Mouse (Mus musculus) stomach, embryonic 16.5 days (tissue): Measurements from ENCODE around the gene Nans. TPM values are rescaled to one million over a fixed set of nuclear protein-coding genes. Genes with fewer than 3 reads are reported as not detected.
A peak's percentile ranks its signal among the peaks of the same experiment; 100 is the strongest.

Experiments used
- ATAC-seq: fragments of 200-750 bp; cut with Nextera tagmentation; 2 replicates; pipeline ENCODE4 v1.8.0; 2017; ENCODE audit warnings: moderate number of reproducible peaks, moderate TSS enrichment; ENCODE audit not compliant: insufficient read depth, low FRiP score
- H3K27ac ChIP-seq: fragments of 300-500 bp; sonication (generic); 2 replicates; pipeline ENCODE4 v1.5.1; 2014; ENCODE audit warnings: low read length
- H3K27me3 ChIP-seq: fragments of 300-500 bp; sonication (generic); 2 replicates; pipeline ENCODE4 v1.6.1; 2014; ENCODE audit warnings: low read length, control low read depth, mixed read lengths; ENCODE audit not compliant: control insufficient read depth, insufficient read depth
- H3K36me3 ChIP-seq: fragments of 300-500 bp; sonication (generic); 2 replicates; pipeline ENCODE4 v1.6.1; 2014; ENCODE audit warnings: low read length; ENCODE audit not compliant: control insufficient read depth, insufficient read depth
- H3K4me1 ChIP-seq: fragments of 300-500 bp; sonication (generic); 2 replicates; pipeline ENCODE4 v1.6.1; 2014; ENCODE audit warnings: low read length, control low read depth, mixed read lengths; ENCODE audit not compliant: control insufficient read depth, insufficient read depth
- H3K4me2 ChIP-seq: fragments of 300-500 bp; sonication (generic); 2 replicates; pipeline ENCODE4 v1.6.1; 2014; ENCODE audit warnings: low read depth, low read length, mixed read lengths
- H3K4me3 ChIP-seq: fragments of 300-500 bp; sonication (generic); replicated peaks from 2 replicates; pipeline ENCODE4 v1.5.1; 2014; ENCODE audit warnings: mild to moderate bottlenecking, low read length
- H3K9ac ChIP-seq: fragments of 300-500 bp; sonication (generic); 2 replicates; pipeline ENCODE4 v1.6.1; 2014; ENCODE audit warnings: low read length
- H3K9me3 ChIP-seq: fragments of 300-500 bp; sonication (generic); replicated peaks from 2 replicates; pipeline ENCODE4 v1.6.1; 2016; ENCODE audit warnings: low read length, control low read depth; ENCODE audit not compliant: control insufficient read depth
- WGBS: fragments of 180-500 bp; shearing (Covaris S2); extraction: QIAGEN DNeasy Blood & Tissue Kit; methylation state at CpG from one replicate; pipeline ENCODE4 v1.1.7; 2014; 5-methylcytosine and 5-hydroxymethylcytosine counted together
- polyA plus RNA-seq: library from polyadenylated mRNA; unstranded; fragments of >200 nt; fragmentation: Nextera tagmentation; extraction: Ambion mirVana; gene quantifications from 2 replicates; pipeline ENCODE4 v1.2.1, GENCODE M21; 2015

The Nans gene
- 90.7 and 101 TPM in 2 replicates for polyA plus RNA-seq

DNA sequence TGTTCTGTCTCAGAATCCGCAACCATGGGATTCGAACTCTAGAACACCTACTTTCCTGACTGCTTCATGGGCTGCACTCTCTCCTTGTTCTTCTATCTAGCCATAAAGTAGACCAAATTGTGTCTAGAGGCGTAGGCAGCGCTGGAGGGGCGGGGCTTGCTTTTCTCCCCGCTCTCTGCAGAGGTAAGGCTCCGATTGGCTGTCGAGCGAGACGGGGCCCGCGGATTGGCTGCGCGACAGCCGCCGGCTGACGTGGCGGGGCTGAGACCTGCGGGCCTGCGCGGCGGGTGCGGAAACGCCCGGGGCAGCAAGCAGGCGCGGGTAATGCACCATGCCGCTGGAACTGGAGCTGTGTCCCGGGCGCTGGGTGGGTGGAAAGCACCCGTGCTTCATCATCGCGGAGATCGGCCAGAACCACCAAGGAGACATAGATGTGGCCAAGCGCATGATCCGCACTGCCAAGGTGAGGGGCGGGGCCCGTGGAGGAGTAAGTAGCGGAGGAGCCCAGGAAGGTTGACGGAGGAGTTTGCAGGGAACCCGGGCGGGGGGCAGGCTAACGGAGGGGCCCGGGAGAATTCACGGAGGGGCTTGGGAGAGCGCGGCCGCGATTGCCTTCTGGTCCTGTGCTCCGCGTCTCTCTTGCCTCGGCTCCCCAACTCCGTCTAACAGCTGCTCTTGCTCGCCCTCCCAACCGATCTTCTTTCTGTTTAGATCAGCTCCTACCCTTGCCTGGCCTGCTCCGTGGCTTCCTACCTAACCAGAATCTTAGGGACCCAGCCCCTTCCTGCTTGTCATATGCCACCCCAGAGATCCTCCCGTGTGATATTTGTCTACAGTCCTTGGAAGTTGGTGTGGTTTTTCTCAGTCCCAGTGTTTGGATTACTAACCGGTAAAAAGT is at the start of gene Nans:
Nans (plus strand) TSS at position 221 of the 898 bp plus-strand sequence.
- peaks cover 19% of the 10 kb centered on the region for H3K4me1 ChIP-seq
- peak; percentile 97 for ATAC-seq
- H3K9me3 ChIP-seq, result no peaks in the 10 kb centered on the region
- H3K4me2 ChIP-seq, result peak within 1 kb of the TSS; percentile 61
- under 1% methylated on average over 58 of the region's 58 CpGs for WGBS
- H3K27me3 ChIP-seq, result no peaks in the 10 kb centered on the region
- peaks cover 9% of the 10 kb centered on the region; the same call in 1 of the 2 replicates for H3K36me3 ChIP-seq
- H3K27ac ChIP-seq, result peak within 1 kb of the TSS; percentile 74
- peak within 1 kb of the TSS; percentile 87 for H3K9ac ChIP-seq
- peak within 1 kb of the TSS; percentile 77 for H3K4me3 ChIP-seq

DNA sequence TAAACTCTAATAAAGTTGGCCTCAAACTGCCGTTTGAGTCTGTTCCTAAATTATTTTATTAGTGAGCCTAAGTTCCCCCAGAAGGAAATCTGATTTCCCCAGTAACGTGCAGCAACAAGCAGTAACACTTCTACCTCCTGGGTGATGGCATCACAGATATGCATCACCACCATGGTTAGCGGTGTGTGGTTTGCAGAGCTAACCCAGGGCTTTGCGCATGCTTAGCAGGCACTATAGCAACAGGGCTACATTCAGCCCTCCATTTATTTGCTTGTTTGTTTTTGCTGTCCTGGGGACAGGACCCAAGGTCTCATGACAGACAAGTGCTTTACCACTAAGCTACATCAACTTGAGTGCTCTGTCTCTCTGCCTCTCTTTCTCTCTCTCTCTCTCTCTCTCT is 46.5 kb upstream of the Nans start:
- ATAC-seq, result no peak
- no peaks in the 10 kb centered on the region for H3K27me3 ChIP-seq
- H3K9ac ChIP-seq, result no peak overlapping the region
- WGBS, result 67% methylated on average over 4 of the region's 4 CpGs
- H3K27ac ChIP-seq, result no peak overlapping the region
- no peaks in the 10 kb centered on the region for H3K9me3 ChIP-seq
- H3K4me3 ChIP-seq, result no peak overlapping the region
- no peak overlapping the region for H3K4me2 ChIP-seq
- H3K4me1 ChIP-seq, result no peaks in the 10 kb centered on the region
- no peaks in the 10 kb centered on the region for H3K36me3 ChIP-seq

- no peak for ATAC-seq
- WGBS, result 40% methylated on average over 9 of the region's 9 CpGs
Measured at GRCm38 (mm10) chr4:46445237-46445945, 43.7 kb upstream of the Nans start.

DNA sequence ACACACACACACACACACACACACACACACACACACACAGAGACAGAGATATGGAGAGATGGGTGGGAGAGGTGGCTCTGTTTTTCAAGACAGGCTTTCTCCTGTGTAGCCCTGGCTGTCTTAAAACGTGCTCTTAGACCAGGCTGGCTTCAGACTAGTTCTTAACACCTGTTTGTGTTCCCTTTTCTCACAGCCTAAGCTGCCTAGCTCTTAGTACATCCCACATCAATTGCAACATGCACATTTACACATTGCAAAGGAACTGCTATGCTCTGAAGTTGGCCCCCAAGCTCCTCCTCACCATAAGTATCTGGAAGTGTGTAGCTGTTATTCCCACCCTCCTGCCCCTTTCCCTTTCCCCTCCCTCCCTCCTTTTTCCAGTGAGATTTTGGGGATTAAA is 41.6 kb upstream of the Nans start:
- Histone ChIP-seq H3K36me3 (no peaks in the 10 kb centered on the region), H3K4me1 (peaks cover 9% of the 10 kb centered on the region), H3K4me2 (no peak overlapping the region), H3K9ac (no peak overlapping the region), H3K27ac (no peak overlapping the region), H3K9me3 (no peaks in the 10 kb centered on the region), H3K27me3 (no peaks in the 10 kb centered on the region), H3K4me3 (no peak overlapping the region)
- WGBS, result 53% methylated on average over 1 of the region's 1 CpGs
- no peak for ATAC-seq

More at GRCm38 (mm10) chr4:46445237-46445945, 43.7 kb upstream of the Nans start:
- no peaks in the 10 kb centered on the region for H3K9me3 ChIP-seq
- no peak overlapping the region for H3K4me3 ChIP-seq
- H3K9ac ChIP-seq, result peak overlapping the region; percentile 39
- H3K4me2 ChIP-seq, result no peak overlapping the region
- no peaks in the 10 kb centered on the region for H3K36me3 ChIP-seq
- peaks cover 9% of the 10 kb centered on the region for H3K4me1 ChIP-seq
- H3K27me3 ChIP-seq, result no peaks in the 10 kb centered on the region
- H3K27ac ChIP-seq, result no peak overlapping the region

DNA sequence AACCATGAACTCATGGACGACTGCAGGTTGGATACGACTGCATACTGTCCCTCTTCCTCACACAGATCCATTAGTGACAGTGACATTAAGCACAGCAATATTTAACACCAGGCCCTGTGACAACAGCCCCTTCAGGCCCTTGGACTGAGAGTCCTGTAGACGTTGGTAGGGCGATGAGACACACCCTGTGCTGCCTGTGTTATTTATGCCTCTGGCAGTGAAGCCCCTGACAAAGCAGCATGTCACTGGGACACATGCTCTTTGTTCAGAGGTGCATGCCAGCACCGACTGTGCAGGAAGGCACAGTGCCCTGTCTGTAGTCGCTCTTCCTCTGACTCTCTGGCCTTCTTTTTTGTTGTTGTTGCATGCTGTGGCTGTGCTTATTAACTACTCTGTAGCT is 40.2 kb upstream of the Nans start:
- H3K9ac ChIP-seq, result no peak overlapping the region
- H3K27ac ChIP-seq, result no peak overlapping the region
- H3K4me2 ChIP-seq, result no peak overlapping the region
- H3K4me3 ChIP-seq, result no peak overlapping the region
- WGBS, result 55% methylated on average over 6 of the region's 6 CpGs
- peaks cover 18% of the 10 kb centered on the region for H3K4me1 ChIP-seq
- no peaks in the 10 kb centered on the region for H3K36me3 ChIP-seq
- no peak for ATAC-seq
- H3K9me3 ChIP-seq, result no peaks in the 10 kb centered on the region
- no peaks in the 10 kb centered on the region for H3K27me3 ChIP-seq

DNA sequence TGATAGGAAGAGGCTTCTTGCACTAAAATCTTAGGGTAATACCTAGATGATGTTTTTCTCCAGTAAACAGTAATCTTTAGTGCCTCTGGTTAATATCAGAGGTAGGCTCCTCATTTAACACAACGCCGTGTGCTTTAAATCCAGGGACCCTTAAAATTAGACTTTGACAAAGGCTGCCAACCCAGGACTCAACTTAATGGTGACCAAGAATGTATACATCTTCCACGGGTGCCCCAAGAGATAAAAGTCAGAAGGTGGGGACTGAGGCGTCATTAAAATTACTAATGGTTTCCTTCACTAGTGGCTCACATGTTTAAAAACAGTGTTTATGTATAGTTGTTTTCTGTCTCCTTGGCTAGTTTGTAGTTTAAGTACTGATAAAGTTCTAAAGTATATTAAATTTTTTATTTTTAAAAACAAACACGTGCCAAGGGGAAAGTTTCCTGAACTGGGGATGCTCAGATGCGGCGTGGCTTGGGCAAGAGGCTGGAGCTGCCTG is 39.0 kb upstream of the Nans start:
- Histone ChIP-seq H3K4me3 (peak overlapping the region; percentile 92), H3K27me3 (no peaks in the 10 kb centered on the region), H3K9ac (peak overlapping the region; percentile 100), H3K4me2 (peak overlapping the region; percentile 92), H3K9me3 (no peaks in the 10 kb centered on the region), H3K27ac (peak overlapping the region; percentile 86), H3K36me3 (no peaks in the 10 kb centered on the region), H3K4me1 (peaks cover 26% of the 10 kb centered on the region)
- 24% methylated on average over 7 of the region's 7 CpGs for WGBS
- no peak for ATAC-seq

DNA sequence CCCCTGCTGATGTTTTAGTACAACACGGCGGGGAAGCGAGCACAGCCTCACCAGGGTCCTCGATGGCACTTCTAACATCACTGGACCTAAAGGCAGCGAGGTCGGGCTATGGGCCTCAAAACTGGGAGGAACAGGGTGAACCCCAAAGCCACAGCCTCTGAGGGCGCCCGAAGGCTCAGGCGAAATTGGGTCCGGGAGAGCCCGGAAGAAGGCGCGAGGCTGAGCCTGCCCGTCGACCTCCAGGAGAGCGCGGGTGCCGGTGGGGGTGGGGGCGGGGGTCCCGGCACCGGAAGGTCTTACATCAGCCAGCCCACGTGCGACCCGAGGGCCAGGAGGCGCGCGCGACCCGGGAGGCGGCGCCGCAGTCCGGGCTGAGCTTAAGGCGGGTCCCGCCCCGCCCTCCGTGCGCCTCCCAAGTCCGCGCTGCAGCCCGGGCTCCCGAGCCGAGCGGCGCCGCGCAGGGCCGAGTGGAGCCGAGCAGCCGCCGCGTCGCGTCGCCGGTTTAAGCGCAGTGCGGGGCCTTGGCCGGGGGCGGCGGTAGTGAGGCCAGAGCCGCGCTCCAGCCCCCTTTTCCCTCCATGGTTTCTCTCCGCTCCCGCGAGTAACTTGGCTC is 38.4 kb upstream of the Nans start, which contains the start of gene Anp32b:
Anp32b (plus strand) TSS at position 384 of the 613 bp plus-strand sequence.
- peaks cover 31% of the 10 kb centered on the region for H3K4me1 ChIP-seq
- peak within 1 kb of the TSS; percentile 100 for H3K9ac ChIP-seq
- H3K9me3 ChIP-seq, result no peaks in the 10 kb centered on the region
- peak within 1 kb of the TSS; percentile 92 for H3K4me2 ChIP-seq
- H3K36me3 ChIP-seq, result no peaks in the 10 kb centered on the region
- H3K4me3 ChIP-seq, result peak within 1 kb of the TSS; percentile 92
- under 1% methylated on average over 62 of the region's 66 CpGs for WGBS
- H3K27me3 ChIP-seq, result no peaks in the 10 kb centered on the region
- peak; percentile 96 for ATAC-seq
- H3K27ac ChIP-seq, result peak within 1 kb of the TSS; percentile 99

DNA sequence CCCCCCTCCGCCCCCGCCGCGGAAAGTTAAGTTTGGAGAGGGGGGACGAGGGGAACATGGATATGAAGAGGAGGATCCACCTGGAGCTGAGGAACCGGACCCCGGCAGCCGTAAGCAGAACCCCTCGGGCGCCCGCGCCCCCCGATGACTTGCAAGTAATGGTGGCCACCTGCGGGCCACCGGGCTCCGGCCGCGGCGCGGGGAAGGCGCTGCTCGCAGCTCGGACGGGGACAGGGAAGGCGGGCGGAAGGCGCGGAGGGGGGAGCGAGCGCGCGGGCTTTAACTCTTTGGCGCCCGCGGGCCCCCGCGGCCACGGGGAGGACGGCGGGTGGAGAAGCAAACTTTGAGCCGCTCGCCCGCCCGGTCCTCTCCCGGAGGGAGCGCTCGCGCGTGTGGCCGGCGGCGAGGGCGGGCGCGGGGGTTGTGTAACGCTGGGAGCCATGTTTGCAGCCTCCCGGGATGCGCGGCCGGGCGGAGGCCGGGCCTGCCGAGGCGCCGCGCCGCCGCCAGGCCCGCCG is 37.7 kb upstream of the Nans start:
- Histone ChIP-seq H3K4me1 (peaks cover 36% of the 10 kb centered on the region), H3K36me3 (no peaks in the 10 kb centered on the region), H3K27me3 (no peaks in the 10 kb centered on the region), H3K4me3 (peak overlapping the region; percentile 92), H3K27ac (peak overlapping the region; percentile 99), H3K9ac (peak overlapping the region; percentile 100), H3K4me2 (peak overlapping the region; percentile 88; the same call in 1 of the 2 replicates), H3K9me3 (no peaks in the 10 kb centered on the region)
- peak; percentile 41 for ATAC-seq
- under 1% methylated on average over 60 of the region's 70 CpGs for WGBS
